Mouse (Mus musculus): ENCODE data around the gene Sem1. TPM values are rescaled to one million over a fixed set of nuclear protein-coding genes. Genes with fewer than 3 reads are reported as not detected.
"Not testable (repeated sequence)": the region's sequence is repeated elsewhere in the genome, so short reads cannot be mapped to it uniquely, and the experiment has no call there.

Sem1 gene
- polyA plus RNA-seq (2012; rRNA removed), result 97.2 and 106 TPM in 2 replicates

DNA sequence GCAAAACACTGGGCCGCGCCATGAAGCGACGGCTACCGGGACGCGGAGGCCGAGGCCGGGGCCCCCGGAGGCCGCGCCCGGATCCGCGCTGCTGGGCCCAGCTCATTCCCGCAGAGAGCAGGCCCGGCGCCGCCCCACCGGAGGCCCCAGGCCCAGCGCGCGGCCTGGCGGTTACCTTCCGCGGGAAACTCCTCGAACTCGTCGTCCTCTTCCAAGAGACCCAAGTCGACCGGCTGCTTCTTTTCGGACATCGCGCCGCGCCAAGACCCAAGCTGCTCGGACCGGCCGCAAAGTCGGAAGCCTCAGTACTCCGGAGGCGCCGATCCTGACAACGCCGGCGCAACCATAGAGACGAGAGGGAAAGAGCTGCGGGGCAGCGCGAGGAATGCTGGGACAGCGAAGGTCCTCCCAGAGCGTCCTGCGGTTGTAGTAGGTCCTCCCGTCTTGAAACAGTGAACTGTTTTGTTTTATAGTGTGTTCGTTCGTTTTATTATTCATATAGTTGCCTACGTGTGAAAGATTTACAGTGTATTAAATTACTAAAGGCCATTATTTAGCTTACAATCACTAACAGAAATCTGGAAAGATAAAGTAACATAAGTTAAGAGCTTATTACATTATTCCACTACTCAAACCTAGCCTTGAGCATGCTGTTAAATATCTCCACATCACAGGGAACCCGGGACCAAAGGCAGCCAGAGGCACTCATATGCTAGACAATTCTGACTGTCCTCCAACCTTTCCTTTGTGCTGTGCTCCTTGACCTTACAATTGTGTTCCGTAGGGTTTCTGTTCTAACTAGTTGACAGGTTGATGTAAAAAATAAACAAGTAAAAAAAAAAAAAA lies at the start of gene Sem1:
Gene Sem1 (minus strand): TSS at position 360 of the 846 bp plus-strand sequence.
- DNase-seq (ENCODE audit: low spot score), result peak; percentile 82

DNA sequence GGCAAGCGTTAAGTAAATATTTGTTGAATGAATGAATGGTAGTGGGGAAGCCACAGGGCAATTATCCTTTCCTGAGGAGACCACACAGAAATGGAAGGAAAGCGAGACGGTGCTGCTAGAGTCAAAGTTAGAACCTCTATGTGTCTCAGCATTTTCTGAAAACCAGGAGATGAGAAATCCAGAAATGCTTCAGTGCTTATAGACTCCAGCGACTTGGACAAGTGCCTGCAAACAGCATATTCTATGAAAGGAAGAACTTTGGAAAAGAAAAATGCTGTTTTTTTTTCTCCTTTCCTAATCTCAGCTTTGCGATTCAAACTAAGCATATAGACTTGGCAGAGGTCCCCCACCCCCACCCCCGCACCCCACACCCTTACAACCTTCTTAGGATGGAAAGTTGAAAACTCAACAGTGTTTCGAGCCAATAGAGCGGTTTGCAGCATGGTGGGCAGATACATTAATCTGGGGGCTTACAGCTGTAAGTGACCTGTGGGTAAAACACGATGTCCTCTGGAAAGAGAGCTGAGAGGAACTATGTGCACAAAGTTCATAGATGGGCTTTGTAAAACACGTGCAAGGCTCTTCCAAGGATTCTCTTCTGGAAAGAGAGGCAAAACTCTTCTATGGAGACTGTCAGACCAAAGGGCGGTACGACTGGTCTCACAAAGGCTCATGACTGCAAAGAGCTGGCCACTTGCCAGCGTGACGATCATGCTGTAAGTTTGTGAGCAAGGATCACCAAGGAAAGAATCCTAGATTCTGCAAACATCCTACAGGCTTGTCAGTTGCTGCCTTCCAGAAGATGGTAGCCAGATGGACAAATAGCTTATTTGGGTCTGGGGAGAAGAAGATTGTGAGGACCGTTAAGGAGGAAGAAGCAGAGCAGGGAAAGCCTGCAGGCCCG lies 44.6 kb upstream of the Sem1 start:
- DNase-seq (ENCODE audit: low spot score), result no peak

DNA sequence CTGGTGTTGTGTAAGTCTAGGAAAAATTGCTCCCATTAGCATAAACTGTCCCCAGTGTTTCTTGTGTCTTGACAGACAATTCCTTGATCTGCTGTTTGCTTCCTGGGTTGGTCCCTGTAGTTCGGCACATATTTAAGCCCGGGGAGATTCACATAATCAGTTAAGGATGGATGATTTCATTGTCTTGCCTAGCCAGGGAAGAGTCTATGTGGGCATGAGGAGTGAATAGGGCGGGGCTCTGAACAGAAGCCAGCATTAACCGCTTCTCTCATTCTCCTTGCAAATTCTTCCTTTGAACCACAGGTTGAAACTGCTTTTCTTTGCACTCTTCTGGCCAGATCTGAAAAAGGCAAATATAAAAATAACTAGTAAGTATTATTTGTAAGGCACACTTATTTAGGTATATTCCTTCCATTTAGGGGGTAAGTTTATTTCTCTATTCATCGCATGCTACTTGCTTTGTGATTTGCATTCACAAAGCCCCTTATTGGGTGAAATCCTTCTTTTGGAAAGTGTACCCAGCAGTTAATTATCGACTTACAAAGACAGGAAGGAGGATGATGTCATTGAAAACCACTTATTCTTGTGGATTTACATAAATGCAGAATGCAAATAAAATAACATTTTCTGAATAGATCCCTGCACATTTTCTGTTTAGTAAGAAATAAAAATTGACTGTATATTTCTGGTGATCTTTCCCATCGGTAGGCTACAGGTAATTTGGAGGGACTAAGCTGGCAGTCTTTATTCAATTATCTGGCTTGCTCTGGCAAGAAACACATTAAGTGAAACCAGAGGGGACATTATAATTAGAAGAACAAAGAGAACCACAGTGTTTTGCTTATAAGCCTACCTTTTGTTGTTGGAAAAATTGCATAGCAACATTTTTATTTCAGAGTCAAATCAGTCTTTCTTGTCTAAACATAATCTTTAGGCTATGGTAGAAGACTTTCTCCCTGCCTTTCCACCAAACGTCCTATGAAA lies 25.4 kb upstream of the Sem1 start:
- DNase-seq (ENCODE audit: low spot score), result no peak

DNA sequence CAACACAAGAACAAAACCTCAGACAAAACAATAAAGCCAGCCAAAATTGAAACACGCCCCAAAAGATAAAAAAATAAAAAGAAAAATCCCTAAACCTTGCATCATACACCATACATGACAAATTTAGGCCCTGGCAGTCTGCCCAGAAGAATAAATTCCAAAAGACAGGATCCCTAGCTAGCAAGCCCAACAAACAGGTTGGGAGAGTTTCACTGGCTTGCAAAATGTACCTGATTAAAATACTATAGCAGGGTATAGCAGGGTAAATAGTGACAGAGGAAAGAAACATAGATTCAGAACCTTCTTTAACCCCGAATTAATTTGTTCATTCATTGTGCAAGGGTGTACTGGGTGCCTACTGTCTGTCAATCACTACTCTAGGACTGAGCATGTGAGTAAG lies 7.8 kb upstream of the Sem1 start:
- no peak for DNase-seq (ENCODE audit: low spot score)

DNA sequence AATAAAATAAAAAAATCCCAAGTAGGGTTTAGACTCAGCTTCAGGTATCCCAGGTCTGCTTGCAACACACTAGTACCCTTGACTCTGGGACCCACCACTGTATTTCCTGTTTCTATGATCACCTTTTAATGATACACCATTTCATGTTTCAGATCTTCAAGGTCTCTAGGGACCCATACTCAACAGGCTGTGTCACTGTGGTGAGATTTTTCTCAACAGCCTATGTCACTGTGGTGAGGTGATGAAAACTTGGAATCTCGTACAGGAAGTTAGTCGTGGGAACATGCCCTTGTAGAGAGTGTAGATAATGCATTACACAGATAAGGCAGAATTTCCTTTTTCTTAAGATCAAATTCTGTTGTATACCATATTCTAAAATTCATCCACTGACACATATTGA lies 3.4 kb upstream of the Sem1 start:
- no peak for DNase-seq (ENCODE audit: low spot score)

DNA sequence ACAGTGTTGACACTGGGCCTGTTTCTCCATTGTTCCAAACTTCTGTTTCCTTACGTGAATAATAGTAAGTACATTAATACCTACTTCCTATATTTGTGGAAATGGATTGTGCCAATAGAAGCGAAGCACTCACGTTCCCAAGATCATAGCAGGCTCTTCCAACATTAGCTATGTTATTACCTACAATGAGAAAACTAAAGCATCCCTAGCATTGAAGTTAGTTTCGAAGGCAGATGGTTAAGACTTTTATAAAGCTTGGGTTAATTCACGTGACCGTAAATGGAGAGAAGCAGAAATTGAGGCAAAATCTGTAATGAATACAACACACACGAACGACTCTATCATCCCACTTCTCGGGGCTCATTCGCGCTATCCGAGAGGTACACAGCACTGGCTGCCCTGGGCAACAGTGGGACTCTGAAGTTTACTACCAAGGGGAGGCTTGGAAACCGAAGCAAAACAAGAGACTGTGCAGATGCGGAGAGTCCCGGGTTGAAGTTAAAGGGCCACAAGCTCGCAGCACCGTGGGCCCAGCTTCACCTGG lies 650 bp downstream of the Sem1 start:
- no peak for DNase-seq (ENCODE audit: low spot score)

DNA sequence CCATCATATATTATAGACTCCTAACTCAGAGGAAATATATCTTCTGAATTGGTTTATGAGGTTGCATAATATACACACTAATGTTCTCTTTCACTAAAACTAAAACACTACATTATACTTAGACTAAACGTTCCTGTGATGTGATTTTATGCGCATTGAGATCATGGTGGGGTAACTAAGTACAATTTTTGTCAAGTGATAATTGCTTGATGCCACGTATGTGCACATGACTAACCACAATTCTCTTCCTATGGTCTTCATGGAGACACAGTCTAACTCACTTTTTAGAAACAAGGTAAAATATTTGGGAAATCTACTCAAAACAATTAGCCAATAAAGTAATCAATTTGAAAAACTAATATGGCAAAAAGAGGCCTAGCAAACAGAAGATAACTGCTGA lies 1.2 kb downstream of the Sem1 start:
- no peak for DNase-seq (ENCODE audit: low spot score)

DNA sequence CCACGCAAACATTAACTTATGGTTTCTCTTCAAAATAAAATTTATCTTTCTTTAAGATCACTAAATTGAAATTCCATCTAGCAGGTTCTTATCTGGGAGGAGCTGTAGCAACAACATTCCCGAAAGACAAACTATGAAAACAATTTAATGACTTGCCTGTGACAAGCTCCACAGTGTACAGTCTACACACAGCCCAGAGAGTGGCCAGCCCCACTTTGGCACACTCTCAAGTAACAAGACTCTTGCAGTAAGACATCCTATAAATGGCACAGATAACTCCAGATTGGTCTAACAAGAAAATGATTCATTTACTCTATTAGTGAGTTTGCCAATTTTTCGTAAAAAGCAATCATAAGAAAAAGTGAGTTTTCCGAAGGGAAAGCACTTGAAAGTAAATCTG lies 2.7 kb downstream of the Sem1 start:
- no peak for DNase-seq (ENCODE audit: low spot score)

DNA sequence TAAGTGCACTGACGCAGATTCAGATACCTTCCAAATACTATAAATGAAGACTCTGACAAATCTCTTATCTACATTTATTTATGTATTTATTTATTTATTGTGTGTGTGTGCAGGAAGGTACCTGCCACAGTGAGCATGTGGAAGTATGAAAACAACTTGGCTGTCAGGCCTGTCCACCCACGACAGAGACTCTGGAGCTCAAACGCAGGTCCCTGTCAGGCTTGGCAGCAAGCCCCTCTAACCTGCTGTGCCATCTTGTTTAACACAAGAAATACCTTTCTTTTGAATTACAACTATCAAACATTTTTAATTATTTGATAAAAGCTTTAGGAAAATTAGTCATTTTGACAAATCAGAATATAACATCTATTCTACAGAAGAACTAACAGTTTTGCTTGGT lies 10.0 kb downstream of the Sem1 start:
- DNase-seq (ENCODE audit: low spot score), result no peak

DNA sequence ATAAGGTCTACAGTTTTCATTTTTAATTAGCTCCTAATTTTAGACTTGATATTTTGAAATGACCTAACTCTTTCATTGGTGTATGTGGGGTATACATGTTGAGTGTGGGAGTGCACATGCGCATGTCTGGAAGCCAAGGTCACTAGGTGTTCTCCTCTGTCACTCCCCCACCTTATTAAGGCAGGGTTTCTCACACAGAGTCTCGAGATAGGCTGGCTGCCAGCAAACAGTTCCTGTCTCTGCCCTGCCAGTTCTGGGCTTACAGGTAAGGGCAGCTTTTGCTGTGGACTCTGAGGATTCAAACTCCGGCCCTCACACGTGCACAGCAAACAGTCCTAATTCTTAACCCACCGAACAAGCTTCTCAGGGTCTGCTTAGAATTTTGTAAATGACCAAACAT lies 14.8 kb downstream of the Sem1 start:
- DNase-seq (ENCODE audit: low spot score), result peak; percentile 29

DNA sequence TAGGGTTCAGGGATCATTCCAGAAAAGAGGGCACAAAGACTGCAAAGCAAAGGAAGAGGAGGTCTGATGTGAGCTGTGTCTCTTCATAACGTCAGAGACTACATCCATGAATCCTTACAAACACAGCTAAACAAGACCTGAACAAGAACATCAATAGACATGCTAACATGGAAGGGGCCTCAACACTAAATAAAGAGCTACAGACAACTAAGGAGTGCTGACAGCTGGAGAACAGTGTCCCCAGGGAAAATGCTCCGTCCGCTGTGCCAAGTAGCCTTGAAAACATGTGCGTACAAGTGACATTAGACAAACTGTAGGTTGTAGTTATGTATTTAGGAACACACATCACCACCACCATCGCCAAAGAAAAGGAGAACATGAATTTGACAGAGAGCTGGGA lies 15.7 kb downstream of the Sem1 start:
- no peak for DNase-seq (ENCODE audit: low spot score)

DNA sequence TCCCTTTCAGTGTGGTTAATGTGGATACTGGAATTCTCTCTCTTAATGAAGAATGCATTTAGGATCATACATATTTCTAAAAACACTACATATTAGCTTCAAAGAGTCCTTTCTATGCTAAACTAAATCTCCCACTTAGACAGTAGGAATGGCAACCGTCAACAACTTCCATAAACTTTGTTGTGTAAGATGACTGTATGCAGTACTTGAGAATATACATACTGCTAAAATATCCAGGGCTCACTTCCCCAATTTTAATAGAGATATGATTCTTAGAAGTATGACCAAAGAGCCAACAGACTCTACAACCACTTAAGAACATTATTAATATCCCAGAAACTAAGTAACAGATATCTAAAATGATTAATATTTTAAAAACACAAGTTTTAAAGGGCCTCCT lies 20.8 kb downstream of the Sem1 start:
- DNase-seq (ENCODE audit: low spot score), result no peak

DNA sequence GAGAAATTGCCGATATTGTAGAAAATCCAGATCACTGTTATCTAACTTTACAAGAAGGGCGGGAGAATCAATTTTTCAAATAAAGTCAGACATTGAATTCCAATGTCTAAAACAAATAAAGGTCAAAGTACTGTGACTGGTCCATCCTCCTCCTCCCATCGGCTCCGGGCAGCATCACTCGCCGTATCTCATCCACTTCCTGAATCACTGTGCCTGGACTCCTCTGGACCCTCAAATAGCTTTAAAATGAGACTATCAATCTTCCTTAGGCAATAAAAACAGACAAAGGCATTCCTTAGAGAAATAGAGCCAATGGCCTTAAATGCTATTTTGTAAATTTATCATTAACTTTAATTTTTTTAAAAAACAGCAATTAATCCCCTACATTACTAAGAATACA lies 26.5 kb downstream of the Sem1 start:
- DNase-seq (ENCODE audit: low spot score), result no peak

DNA sequence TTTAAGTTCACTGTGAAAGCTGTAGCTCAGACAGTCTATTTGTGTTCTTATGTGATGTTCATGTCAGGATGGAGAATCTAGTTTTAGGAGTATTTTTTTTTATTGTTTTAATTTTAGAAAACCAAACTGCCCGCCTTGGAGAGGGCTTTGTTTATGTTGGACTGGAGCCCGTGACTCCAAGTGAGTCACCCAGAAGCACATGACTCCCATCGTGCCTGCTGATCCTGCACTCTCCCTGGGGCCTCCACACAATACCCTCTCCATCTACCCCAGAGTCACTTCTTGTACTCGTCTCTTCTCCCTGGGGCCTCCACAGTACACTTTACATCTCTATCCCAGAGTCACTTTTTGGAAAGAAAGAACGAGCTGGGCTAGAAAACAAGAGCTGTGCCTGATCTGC lies 30.5 kb downstream of the Sem1 start:
- DNase-seq (ENCODE audit: low spot score), result no peak

DNA sequence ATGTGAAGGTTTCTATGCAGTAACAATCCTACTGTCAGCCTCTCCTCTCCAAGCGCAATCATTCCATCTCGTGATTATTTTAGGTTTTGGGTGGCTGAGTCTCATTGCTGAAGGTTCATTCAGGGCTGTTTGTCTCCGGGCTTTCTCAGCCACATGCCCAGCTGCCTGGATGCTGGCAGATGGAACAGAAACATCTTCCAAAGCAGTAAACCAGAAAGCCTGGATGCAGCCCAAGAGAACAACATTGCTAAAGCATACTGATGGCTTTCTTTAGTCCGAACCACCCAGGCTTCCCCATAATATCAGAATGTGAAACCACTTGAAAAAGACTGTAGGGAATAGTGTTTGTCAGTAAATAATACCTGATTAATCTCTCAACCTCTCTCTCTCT lies 34.2 kb downstream of the Sem1 start:
- DNase-seq (ENCODE audit: low spot score), result no peak

DNA sequence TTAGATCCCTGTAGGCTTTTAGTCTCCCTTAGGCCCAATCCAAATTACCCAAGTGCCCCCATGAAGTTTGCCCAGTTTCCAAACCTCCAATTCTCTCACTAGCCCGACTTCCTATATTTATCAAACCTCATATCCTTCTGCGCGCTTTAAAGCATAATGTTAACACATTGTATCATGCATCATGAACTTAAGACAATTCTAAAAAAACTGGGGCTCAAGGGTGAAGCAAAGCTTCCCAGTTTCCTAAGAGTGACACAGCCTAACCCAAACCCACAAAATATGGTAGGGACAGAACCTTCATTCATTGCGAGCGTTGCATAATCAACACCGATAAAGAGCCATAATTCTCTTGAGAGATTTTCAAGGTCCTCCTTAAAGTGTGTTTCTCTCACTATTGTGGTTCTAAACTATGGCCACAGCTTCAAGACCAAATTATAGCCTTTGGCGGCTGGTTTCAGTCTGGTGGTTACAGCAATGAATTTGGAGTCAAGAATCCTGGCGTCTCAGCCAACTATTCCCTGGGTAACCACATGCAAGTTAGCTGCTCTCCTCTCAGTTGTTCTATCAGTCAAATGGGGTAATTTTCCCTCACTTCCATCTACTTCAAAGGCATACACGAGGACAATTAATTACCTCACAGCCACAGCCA lies 34.7 kb downstream of the Sem1 start:
- no peak for DNase-seq (ENCODE audit: low spot score)

DNA sequence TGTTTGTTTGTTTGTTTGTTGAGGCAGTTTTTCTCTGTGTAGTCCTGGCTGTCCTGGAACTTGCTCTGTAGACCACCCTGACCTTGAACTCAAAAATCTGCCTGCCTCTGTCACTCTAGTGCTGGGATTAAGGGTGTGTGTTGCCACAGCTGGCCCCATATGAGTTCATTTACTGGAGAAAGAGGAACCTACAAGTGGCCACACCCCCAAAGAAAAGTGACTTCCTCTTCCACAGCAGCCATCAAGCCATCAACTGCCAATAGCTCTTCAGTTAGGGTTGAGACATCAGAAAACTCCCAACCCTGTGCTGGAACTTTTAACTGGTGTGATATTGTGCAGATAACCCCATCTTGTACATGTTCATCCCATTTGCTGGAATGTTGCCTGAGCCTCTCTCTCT lies 36.3 kb downstream of the Sem1 start:
- DNase-seq (ENCODE audit: low spot score), result no peak

DNA sequence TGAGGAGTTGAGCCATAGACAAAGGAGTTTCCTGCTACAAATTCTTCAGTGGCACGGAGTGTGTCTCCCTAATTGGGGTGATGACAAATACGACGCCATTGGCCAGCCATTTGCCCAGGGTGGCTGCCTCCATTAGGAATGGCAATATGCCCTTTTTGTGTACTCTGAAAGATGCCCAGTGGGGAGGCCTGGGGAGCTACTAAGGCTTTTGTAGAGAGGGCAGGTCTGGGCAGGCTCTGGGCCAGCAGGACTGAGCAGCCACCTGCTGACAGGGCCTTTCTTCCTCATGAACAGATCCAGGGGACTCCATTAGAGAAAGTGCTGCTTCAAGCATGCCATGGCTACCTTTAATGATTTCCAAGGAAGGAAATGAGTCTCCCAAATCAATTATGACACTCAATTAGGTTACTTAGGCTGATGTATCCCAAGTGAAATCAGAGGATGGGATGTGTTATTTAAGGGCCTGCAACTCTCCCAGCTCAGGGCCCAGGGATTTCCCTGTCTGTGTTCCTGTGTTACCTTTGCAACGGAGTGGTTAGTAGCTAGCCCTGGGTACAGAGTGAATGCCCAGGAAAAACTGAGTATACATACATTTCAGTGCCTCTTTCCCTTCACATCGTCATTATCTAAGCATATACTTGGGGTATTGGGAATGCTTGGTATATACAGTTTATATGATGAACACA lies 41.5 kb downstream of the Sem1 start:
- DNase-seq (ENCODE audit: low spot score), result no peak

DNA sequence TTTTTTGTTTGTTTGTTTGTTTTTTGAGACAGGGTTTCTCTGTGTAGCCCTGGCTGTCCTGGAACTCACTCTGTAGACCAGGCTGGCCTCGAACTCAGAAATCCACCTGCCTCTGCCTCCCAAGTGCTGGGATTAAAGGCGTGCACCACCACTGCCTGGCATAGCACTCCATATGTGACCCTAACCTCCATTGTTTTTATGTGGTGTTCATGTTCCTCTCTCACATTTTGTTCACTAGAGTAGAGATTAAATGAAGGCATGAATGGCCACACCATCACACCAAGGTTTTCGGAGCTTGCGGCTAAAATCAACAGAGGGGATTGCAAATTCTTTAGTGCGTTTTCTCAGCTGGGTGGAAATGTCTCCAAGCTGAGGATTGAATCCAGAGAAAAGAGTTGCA lies 42.1 kb downstream of the Sem1 start:
- not testable (repeated sequence) for DNase-seq (ENCODE audit: low spot score)

Data from urinary bladder, adult 2 months (tissue).